Mouse (Mus musculus) liver, postnatal 0 days (tissue): ENCODE results near the gene Camk2n1. TPM values are rescaled to one million over a fixed set of nuclear protein-coding genes. Genes with fewer than 3 reads are reported as not detected.
"Not testable (repeated sequence)": the region's sequence is repeated elsewhere in the genome, so short reads cannot be mapped to it uniquely, and the experiment has no call there.

Experiments used
- ATAC-seq: fragments of 200-750 bp; cut with Nextera tagmentation; 2 replicates; pipeline ENCODE4 v1.8.0; 2017; ENCODE audit warnings: mild to moderate bottlenecking, moderate library complexity
- DNase-seq: peaks from one replicate; pipeline ENCODE4 v3.0.0-alpha.2; 2016
- H3K27ac ChIP-seq: fragments of 300-500 bp; sonication (generic); 2 replicates; pipeline ENCODE4 v1.5.1; 2014; ENCODE audit warnings: antibody characterized with exemption, moderate library complexity, mild to moderate bottlenecking, low read depth
- H3K27me3 ChIP-seq: fragments of 300-500 bp; sonication (generic); 2 replicates; pipeline ENCODE4 v1.6.1; 2014; ENCODE audit warnings: low read length, control low read depth, mixed read lengths; ENCODE audit not compliant: insufficient read depth
- H3K36me3 ChIP-seq: fragments of 300-500 bp; sonication (generic); replicated peaks from 2 replicates; pipeline ENCODE4 v1.6.1; 2014; ENCODE audit warnings: mild to moderate bottlenecking, control low read depth, low read length, moderate library complexity, mixed read lengths; ENCODE audit not compliant: insufficient read depth
- H3K4me1 ChIP-seq: fragments of 300-500 bp; sonication (generic); 2 replicates; pipeline ENCODE4 v1.6.1; 2014; ENCODE audit warnings: antibody characterized with exemption, mild to moderate bottlenecking, control low read depth; ENCODE audit not compliant: insufficient read depth
- H3K4me2 ChIP-seq: fragments of 300-500 bp; sonication (generic); 2 replicates; pipeline ENCODE4 v1.6.1; 2014; ENCODE audit warnings: low read depth, mild to moderate bottlenecking, low read length, moderate library complexity, mixed read lengths
- H3K4me3 ChIP-seq: fragments of 300-500 bp; sonication (generic); 2 replicates; pipeline ENCODE4 v1.5.1; 2014; ENCODE audit warnings: low read depth, low read length
- H3K9ac ChIP-seq: fragments of 300-500 bp; sonication (generic); replicated peaks from 2 replicates; pipeline ENCODE4 v1.6.1; 2014; ENCODE audit warnings: mild to moderate bottlenecking, moderate library complexity
- H3K9me3 ChIP-seq: fragments of 300-500 bp; sonication (generic); 2 replicates; pipeline ENCODE4 v1.6.1; 2016; ENCODE audit warnings: mild to moderate bottlenecking, control low read depth, low read length, mixed read lengths
- CTCF ChIP-seq: sonication (generic); IDR thresholded peaks from 2 replicates; pipeline ENCODE4 v1.5.1; 2016; ENCODE audit warnings: antibody characterized with exemption, low read depth
- EP300 ChIP-seq: IDR thresholded peaks from 2 replicates; pipeline ENCODE4 v1.6.1; 2016; ENCODE audit warnings: antibody characterized with exemption, low read depth, mild to moderate bottlenecking
- WGBS: fragments of 180-500 bp; shearing (Covaris S2); extraction: QIAGEN DNeasy Blood & Tissue Kit; methylation state at CpG from one replicate; pipeline ENCODE4 v1.1.7; 2014; ENCODE audit not compliant: insufficient replicate concordance; 5-methylcytosine and 5-hydroxymethylcytosine counted together
- polyA plus RNA-seq: library from polyadenylated mRNA; unstranded; fragments of >200 nt; fragmentation: Nextera tagmentation; extraction: Ambion mirVana; gene quantifications from 2 replicates; pipeline ENCODE4 v1.2.1, GENCODE M21; 2015

Camk2n1 gene
- polyA plus RNA-seq, 1 experiment from 2014 or later, result 5.5 TPM

GRCm38 (mm10) chr4:138415991-138416390 is 38.1 kb upstream of the Camk2n1 start:
- 69% methylated on average over 3 of the region's 3 CpGs for WGBS
- ATAC-seq (no peak), DNase-seq (no peak)
- TF ChIP-seq EP300 (no peak), CTCF (no peak)
- Histone ChIP-seq H3K4me2 (no peak overlapping the region), H3K9ac (no peak overlapping the region), H3K4me1 (no peaks in the 10 kb centered on the region), H3K27ac (no peak overlapping the region), H3K27me3 (0 out of 2 replicates have a peak, but pooled peaks cover 2% of the 10 kb centered on the region), H3K36me3 (no peaks in the 10 kb centered on the region), H3K4me3 (no peak overlapping the region), H3K9me3 (no peaks in the 10 kb centered on the region)

DNA sequence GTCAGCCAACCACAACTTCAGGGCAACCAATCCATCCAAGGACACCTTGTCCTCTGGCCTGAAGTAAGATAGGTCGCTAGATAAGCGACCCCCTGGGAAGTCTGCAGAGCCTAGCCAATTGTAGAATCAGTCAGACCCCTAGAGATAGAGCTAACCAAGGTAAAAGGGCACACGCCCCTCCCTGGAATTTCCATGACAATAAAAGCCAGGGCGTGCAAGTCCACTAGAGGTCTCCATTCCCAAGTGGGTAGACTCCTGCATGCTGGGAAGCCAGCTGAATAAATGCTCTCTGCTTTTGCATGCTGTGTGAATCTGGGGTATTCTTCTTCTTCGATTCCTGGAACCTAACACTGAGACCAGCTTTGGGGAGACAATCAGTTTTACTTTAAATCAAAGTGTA is 37.7 kb upstream of the Camk2n1 start:
- 0 out of 2 replicates have a peak, but pooled peaks cover 2% of the 10 kb centered on the region for H3K27me3 ChIP-seq
- no peak overlapping the region for H3K4me2 ChIP-seq
- no peak overlapping the region for H3K27ac ChIP-seq
- ATAC-seq, result no peak
- H3K9me3 ChIP-seq, result no peaks in the 10 kb centered on the region
- TF ChIP-seq EP300, result no peak
- TF ChIP-seq CTCF, result 0 out of 2 replicates have a peak, but pooled peaks have one; percentile 2
- 48% methylated on average over 5 of the region's 5 CpGs for WGBS
- H3K4me1 ChIP-seq, result no peaks in the 10 kb centered on the region
- no peaks in the 10 kb centered on the region for H3K36me3 ChIP-seq
- DNase-seq, result no peak
- no peak overlapping the region for H3K9ac ChIP-seq
- no peak overlapping the region for H3K4me3 ChIP-seq

DNA sequence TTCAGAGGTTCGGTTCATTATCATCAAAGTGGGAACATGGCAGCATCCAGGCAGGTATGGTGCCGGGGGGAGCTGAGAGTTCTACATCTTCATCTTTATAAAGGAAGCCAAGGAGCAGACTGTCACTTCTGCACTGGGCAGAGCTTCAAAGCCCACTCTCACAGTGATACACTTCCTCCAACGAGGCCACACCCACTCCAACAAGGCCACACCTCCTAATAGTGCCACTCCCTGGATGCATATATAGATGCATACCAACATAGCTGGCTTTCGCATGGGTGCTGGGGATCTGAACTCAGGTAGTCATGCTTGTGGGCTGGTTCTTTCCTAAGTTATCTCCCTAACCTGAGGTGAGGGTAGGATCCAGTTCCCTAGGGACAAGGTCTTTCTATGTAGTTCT is 36.2 kb upstream of the Camk2n1 start:
- no peak overlapping the region for H3K9ac ChIP-seq
- no peaks in the 10 kb centered on the region for H3K4me1 ChIP-seq
- TF ChIP-seq EP300 (no peak), CTCF (no peak)
- no peak for DNase-seq
- ATAC-seq, result no peak
- no peaks in the 10 kb centered on the region for H3K36me3 ChIP-seq
- no peak overlapping the region for H3K4me2 ChIP-seq
- no peaks in the 10 kb centered on the region for H3K9me3 ChIP-seq
- WGBS, result 71% methylated on average over 4 of the region's 4 CpGs
- H3K27me3 ChIP-seq, result 0 out of 2 replicates have a peak, but pooled peaks cover 2% of the 10 kb centered on the region
- no peak overlapping the region for H3K4me3 ChIP-seq
- H3K27ac ChIP-seq, result no peak overlapping the region

DNA sequence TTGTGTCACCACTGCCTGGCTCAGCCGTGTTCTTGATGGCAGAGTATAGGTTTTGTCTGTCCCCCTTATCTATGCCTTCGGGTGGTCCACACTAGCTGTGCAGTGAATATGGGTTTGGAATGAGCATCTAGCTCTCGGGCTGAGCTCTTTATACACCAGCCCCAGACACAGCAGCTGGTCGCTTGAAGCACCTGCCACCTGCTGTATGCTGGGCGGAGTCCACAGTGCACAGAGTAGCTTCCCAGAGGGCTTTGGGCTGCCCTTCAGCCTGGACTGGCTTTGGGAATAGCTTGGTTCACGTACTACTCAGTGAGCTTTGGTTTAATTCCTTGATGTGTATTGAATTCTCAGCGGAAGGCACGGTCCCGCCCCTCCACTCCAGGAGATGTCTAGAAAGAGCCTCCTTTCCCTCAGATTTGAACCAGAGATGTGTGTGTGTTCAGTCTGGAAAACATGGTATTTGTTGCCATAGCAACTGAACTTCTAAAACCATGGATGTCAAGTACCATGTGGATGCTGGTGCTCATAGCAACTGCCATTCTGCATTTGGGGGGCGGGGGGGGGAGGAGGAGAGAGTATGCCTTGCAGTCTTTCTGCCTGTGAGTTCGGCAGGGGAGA is 35.7 kb upstream of the Camk2n1 start:
- WGBS, result 54% methylated on average over 11 of the region's 11 CpGs
- DNase-seq, result no peak
- Histone ChIP-seq H3K9me3 (no peaks in the 10 kb centered on the region), H3K36me3 (no peaks in the 10 kb centered on the region), H3K27me3 (0 out of 2 replicates have a peak, but pooled peaks cover 2% of the 10 kb centered on the region), H3K27ac (no peak overlapping the region), H3K9ac (no peak overlapping the region), H3K4me3 (no peak overlapping the region), H3K4me2 (no peak overlapping the region), H3K4me1 (no peaks in the 10 kb centered on the region)
- TF ChIP-seq CTCF (no peak), EP300 (no peak)
- ATAC-seq, result no peak

DNA sequence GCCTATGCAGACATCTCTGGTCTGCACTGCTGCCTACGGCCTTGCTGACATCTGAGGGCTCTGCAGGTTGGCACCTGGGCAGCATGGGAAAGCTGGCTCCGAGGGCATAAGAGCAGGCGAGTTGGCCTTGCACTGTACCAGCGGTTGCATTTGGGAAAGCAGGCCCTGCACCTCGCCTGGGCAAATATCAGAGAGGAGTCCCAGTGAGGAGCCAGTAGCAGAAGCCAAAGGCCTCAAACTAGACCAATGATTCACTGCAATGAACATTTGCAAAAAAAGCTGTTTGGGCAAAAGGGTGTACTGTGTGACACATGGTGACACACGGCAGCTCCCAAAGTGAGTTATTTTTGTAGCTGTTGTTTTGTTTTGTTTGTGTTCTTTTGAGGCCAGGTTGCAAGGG is 29.1 kb upstream of the Camk2n1 start:
- Histone ChIP-seq H3K9me3 (no peaks in the 10 kb centered on the region), H3K4me3 (no peak overlapping the region), H3K4me2 (no peak overlapping the region), H3K27ac (no peak overlapping the region), H3K4me1 (peaks cover 6% of the 10 kb centered on the region; the same call in 1 of the 2 replicates), H3K9ac (no peak overlapping the region), H3K27me3 (no peaks in the 10 kb centered on the region), H3K36me3 (no peaks in the 10 kb centered on the region)
- DNase-seq (no peak), ATAC-seq (no peak)
- TF ChIP-seq EP300 (no peak), CTCF (no peak)
- 73% methylated on average over 6 of the region's 6 CpGs for WGBS

DNA sequence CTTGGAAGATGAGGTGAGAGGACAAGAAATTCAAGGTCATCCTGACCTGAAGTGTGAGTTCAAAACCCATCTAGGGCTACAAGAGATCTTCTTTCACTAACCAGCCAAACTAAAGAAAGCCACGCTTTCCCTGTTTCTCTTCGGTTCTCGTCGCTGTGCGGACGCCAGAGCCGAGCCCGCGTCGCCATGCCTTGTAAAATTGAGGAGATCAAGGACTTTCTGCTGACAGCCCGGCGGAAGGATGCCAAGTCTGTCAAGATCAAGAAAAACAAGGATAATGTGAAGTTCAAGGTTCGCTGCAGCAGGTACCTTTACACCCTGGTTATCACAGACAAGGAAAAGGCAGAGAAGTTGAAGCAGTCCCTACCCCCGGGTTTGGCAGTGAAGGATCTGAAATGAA is 28.5 kb upstream of the Camk2n1 start:
- 88% methylated on average over 14 of the region's 14 CpGs for WGBS

More for the DNA sequence above, 28.5 kb upstream of the Camk2n1 start:
- not testable (repeated sequence) for DNase-seq, ATAC-seq, H3K36me3 ChIP-seq, H3K4me1 ChIP-seq, H3K4me2 ChIP-seq, H3K27me3 ChIP-seq, H3K27ac ChIP-seq, H3K9ac ChIP-seq, H3K9me3 ChIP-seq, H3K4me3 ChIP-seq
